Mouse (Mus musculus) ovary, postnatal 10 days (tissue): Measurements from ENCODE around the gene Dapk3.
"Not testable (repeated sequence)": the region's sequence is repeated elsewhere in the genome, so short reads cannot be mapped to it uniquely, and the experiment has no call there.

Source experiments
- DNase-seq: peaks from one replicate; pipeline ENCODE4 v3.0.0; 2022; ENCODE audit warnings: low spot score

The Dapk3 gene

DNA sequence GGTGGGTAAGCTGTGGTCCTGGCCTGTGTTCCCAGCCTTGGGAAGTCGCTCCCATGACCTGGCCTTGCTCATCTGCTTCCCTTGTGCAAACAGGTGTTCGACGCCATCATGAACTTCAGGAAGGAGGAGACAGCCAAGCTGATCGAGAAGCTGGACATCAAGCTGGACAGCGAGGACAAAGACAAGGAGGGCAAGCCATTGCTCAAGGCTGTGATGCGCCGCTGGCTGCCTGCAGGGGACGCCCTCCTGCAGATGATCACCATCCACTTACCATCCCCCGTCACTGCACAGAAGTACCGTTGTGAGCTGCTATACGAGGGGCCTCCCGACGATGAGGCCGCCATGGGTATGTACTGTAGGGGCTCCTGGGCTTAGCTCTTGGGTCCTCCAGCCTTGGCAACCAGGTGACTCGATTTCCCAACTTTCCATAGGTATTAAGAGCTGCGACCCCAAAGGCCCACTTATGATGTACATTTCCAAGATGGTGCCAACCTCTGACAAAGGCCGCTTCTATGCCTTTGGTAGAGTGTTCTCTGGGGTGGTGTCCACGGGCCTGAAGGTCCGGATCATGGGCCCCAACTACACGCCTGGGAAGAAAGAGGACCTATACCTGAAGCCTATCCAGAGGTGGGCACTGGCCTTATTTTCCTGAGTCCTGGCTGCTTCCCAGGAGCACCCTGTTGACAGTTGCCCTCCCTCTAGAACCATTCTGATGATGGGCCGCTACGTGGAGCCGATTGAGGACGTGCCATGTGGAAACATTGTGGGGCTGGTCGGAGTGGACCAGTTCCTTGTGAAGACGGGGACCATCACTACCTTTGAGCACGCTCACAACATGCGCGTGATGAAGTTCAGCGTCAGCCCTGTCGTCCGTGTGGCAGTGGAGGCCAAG is 3.1 kb upstream of the Dapk3 start:
- DNase-seq = no peak

DNA sequence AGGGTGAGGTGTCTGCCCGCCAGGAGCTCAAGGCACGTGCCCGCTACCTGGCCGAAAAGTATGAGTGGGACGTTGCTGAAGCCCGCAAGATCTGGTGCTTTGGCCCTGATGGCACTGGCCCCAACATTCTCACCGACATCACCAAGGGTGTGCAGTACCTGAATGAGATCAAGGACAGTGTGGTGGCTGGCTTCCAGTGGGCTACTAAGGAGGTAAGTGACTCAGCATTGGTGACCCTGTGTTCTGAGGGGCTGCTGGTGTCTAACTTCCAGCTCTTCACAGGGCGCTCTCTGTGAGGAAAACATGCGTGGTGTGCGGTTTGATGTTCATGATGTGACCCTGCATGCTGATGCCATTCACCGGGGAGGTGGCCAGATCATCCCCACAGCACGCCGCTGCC is 1.9 kb upstream of the Dapk3 start:
- no peak for DNase-seq

DNA sequence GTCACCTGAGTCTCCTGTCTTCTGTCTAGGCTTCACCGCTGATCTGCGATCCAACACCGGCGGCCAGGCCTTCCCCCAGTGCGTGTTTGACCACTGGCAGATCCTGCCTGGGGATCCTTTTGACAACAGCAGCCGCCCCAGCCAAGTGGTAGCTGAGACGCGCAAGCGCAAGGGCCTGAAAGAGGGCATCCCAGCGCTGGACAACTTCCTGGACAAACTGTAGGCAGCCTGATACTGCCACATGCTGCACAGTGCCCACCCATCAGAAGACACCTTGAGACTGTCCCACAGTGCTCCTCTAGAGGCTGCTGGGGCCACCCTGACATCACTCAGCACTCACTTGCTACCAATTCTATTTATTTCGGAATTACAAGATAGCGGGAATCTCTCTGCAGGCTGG is 945 bp upstream of the Dapk3 start:
- DNase-seq = not testable (repeated sequence)

DNA sequence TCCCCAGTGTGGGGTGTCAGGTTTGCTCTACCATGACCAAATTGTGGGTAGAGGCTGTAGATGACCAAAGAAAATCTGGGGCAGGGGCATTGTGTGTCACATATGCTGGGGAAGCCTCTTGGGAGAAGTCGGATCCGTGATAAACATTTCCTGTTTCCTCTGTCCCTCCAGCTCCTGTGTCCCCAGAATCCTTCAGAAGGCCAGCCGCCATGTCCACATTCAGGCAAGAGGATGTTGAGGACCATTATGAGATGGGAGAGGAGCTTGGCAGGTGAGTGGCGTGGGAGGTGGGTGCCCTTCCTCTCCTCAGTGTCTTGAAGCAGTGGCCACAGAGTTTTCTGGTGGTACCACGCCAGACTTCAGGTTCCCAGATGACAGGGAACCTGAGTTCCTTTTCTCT is 1.0 kb downstream of the Dapk3 start, which contains the start of gene 4930442H23Rik:
Gene 4930442H23Rik, minus strand, starts transcription at position 45 of the 400 bp plus-strand sequence.
- no peak for DNase-seq

DNA sequence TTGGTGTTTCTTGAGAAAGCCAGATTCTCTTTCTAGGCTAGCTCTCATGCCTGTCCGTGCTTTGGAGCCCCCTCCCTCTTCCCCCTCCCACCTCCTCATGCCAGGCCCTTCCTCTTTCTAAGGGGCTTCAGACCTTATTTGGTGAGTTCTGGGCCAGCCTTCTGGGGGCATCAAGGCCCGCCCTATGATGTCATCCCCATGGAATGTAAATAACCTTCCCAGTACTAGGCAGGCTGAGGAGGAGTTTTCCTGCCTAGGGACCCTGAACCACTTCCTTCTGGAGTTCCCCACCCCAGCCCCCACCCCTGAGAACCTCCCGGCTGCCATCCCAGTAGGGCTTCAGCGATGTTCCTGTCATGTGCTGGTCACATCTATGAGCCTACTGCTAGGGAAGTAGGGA is 2.0 kb downstream of the Dapk3 start:
- no peak for DNase-seq

DNA sequence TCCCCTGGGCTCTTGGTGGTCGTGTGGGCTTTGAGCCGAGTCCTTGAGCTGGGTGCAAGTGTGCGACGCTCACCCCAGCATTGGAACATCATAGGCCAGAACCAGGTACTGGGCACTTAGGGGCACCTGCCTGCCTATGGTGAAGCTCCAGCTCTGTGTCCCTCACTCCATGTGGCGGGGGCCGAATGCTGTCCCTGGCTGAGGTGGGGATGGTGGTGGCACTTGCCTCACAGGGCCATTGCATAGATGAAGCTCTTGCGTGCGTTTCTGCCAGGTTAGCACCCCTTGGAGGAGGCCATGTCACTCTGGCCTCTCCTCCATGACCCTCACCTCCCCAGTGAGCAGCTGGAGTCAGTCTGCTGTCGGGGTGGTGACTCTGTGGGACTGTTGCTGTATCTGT is 4.4 kb downstream of the Dapk3 start:
- DNase-seq = no peak

DNA sequence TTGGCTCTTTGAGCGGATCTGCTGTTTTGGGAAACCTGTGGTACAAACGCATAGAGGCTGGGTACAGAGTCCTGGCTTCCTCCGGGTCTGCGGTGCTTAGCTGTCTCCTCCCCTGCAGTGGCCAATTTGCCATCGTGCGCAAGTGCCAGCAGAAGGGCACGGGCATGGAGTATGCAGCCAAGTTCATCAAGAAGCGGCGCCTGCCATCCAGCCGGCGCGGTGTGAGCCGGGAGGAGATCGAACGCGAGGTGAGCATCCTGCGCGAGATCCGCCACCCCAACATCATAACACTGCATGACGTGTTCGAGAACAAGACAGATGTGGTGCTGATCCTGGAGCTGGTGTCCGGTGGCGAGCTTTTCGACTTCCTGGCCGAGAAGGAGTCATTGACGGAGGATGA is 7.0 kb downstream of the Dapk3 start:
- no peak for DNase-seq

DNA sequence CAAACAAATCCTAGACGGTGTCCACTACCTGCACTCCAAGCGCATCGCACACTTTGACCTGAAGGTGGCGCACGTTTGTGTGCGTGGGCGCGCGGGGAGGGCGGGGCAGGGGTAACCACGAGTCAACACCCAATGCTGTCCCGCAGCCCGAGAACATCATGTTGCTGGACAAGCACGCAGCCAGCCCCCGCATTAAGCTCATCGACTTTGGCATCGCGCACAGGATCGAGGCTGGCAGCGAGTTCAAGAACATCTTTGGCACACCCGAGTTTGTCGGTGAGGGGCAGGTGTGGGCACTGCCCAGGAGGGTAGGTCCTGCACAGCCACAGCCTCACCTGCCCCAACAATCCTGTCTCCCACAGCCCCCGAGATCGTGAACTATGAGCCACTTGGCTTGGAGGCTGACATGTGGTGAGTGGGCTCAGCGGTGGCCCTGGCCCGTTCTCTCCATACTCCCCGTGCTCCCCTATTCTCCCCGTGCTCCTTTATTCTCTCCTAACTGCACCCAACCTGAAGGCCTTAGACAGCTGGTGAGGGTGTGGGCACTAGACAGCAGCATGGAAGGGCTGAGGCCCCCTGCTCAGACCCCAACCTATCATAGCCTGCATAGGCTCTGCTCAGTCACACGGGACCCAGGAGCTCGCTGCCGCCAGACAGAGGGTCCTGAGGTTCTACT is 7.6 kb downstream of the Dapk3 start:
- DNase-seq = no peak

DNA sequence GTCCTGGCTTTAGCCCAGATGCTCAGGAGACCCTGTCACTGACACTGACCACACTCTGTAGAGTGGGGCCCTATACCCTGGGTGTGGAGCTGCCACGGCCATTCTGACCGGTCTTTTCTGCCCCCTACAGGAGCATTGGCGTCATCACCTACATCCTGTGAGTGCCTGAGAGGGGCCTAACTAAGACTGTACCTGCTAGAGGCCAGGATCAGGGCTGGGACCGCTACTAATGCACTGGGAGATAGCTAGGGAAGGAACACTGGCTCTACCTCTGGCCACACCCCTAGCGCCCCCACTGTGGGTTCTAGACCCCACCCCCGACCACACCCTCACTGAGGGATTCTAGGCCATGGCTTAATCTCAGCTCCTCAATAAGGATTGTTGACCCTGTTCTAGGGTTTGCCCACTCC is 8.1 kb downstream of the Dapk3 start:
- no peak for DNase-seq

DNA sequence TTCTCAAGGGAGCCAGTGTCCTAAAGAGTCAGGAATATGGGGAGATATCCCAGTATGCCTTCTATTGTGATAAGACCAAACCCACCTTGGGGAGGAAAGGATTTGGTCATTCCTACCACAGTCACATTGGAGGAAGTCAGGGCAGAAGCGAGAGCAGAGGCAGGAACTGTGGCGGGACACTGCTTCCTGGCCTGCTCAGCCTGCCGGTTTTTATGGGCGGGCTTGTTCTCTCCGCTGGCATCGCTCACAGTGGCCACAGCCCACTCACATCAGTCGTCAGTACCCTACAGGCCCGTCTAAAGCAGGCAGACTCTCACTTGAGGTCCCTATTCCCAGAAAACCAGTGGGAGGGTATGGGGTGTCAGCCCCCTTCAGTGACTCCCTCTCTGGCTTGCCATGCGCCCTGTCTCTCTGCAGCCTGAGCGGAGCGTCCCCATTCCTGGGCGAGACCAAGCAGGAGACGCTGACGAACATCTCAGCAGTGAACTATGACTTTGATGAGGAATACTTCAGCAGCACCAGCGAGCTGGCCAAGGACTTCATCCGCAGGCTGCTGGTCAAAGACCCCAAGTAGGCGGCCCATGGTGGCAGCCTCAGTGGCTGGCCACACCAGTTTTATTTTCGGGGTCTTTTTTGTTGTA is 8.7 kb downstream of the Dapk3 start:
- DNase-seq = no peak

DNA sequence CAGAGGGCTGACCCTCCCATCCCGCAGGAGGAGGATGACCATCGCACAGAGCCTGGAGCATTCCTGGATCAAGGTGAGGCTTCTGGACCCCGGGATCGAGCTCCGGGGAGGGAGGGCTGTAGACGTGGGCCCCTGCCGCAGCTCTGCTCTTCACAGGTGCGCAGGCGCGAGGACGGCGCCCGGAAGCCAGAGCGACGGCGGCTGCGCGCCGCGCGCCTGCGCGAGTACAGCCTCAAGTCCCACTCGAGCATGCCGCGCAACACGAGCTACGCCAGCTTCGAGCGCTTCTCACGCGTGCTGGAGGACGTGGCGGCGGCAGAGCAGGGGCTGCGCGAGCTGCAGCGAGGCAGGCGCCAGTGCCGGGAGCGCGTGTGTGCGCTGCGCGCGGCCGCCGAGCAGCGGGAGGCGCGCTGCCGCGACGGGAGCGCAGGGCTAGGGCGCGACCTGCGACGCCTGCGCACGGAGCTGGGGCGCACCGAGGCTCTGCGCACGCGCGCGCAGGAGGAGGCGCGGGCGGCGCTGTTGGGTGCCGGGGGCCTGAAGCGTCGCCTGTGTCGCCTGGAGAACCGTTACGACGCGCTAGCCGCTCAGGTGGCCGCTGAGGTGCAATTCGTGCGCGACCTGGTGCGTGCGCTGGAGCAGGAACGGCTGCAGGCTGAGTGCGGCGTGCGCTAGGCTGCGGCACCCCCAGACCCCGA is 9.6 kb downstream of the Dapk3 start:
- no peak for DNase-seq

DNA sequence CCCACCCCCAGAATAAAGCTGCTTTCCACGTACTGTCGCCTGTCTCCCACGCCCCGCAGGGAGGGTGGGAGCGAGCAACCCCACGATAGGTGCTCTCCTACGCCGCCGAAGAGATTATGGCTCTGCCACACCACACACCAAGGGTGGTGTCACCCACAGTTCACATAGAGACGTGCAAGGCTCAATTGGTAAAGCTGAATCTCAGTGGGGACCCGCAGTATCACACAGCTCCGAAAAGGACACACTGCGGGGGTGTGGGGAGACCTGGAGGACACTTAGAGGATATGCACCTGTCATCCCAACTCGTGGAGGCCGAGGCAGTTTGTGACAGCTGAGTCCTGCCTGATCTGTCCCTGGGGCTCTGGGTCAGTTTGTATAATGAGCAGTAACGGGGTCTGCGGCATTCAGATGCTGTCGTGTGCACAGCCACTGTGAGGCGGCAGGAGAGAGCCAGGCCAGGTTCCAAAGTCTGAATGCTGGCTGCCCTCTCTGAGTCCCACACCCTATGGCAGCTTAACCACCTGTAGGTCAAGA is 10.2 kb downstream of the Dapk3 start:
- no peak for DNase-seq

DNA sequence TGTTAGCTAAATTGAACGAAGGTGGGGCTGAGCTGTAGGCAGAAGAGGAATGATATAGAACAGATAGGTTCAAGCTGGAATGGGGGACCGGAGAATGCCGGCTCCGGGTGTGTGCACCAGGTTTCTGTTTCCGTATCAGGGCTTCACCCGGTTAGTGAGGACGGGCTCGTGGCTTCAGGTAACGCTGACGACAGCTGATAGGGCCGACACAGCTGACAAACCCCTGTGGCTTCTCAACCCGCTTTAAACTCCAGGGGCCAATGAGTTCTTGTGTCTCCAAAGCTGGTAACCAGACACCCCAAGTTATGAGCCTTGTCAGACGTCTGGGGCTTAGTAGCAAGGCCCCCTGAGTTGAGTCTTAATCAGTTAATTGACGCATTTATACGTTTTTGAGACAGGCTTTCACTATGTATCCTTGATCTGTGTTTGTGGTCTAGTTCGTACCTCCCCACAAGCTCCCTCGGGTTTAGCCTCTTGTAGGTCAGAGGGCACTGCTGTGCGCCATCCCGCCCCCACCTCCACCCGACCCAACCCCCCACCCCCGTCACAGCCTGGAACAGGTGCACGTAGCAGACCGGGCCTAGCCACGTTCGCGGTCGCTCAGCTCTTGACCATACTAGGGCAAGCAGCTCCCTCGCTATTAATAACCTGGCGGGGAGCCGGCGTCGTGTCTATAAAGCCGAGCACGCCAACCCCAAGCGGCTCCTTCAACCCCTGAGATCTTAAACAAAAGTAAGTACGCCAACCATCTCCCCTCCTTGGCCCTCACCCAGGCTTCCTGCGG is 11.4 kb downstream of the Dapk3 start:
- DNase-seq = no peak

DNA sequence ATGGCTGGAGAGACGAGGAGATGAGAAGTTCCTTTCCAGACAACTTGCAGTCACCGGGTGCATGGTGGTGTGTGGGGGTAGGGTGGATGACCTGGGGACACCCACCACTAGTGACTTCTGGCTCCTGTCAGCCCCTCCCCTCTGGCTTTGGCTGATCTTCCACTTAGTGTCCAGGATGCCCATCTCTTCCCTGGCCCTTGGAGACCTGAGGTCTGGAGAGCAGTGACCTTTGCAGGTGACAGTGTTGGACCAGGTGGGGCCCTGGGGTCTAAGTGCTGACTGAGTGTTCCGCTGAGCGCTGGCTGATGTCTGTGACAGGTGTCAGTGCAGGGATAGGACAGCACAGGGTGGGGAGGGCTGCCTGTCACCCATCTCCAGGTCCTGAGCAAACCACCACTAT is 12.5 kb downstream of the Dapk3 start:
- DNase-seq = no peak

DNA sequence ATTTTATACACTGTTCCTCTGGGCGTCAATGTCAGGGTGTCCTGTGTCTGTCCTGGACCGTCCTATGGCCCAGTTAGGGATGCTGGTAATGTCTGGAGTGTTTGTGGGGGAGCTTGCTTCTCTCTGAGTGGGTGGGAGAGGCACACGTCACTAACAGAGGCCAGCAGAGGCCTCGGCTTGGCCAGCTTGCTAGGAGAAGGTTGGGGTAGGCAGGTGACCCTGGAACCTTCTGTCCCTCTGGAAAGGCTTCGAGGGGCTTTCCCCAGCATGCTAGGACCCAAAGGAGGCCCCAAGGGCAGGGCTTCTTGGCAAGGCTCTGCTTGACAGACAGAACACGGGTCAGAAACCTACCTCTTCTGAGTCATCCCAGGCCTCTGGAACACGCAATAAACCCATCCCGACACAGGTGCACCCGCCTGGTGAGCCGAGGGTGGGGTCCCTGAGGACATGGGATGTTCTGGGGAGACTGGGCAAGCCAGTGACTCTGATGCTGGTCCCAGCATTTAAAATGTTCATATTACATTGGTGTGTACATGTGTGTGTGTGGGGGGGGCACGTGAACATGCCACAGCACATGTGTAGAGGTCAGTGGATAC is 13.8 kb downstream of the Dapk3 start:
- no peak for DNase-seq

DNA sequence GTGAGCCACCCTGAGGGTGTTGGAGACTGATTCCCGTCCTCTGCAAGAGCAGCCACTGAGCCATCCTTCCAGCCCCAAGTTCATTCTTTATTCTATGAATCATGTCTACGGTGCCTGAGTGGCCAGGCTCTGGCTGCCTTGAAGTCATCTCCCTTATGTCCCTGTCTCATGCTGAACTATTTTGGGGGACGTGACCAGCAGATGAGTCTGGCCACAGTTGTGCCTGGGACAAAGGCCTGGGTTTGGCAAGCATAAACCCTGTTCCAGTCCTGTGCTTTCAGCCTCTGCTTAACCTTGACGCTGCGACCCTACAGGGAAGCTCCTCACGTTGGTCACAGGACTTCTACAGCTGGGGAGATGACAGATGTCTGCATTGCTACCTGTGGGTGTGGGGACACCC is 14.5 kb downstream of the Dapk3 start:
- no peak for DNase-seq

DNA sequence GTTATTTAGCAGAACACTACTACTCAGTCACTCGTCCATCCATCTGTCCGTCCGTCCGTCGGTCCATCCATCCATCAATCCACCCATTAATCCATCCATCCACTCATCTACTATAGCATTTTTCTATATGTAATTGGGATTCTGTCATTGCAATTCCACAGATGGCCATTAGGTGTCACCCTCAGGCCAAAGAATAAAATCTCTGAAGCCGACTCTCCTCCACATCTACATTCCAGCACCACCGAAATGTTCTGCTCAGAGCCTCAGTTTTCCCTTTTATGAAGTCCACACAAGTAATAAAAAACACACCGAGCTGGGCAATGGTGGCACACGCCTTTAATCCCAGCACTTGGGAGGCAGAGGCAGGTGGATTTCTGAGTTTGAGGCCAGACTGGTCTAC is 15.4 kb downstream of the Dapk3 start:
- no peak for DNase-seq

DNA sequence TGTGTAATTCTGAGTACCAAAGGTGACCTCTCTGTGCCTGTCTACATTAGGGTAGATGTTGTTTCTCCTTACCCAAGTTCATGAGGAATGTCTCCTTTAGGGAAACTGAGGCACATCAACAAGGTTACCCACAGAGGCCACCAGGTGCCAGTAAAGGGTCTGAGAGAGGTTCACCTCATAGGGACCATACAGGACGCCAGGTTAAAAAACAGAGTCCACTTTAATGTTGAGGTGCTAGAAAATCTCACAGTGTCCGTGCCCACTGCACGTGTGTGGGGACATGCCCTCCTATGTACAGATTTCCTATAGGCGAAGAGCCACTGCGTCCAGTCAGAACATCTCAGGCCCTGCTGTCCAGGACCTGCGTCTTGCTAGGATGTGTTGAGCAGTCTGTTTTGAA is 16.2 kb downstream of the Dapk3 start:
- no peak for DNase-seq

DNA sequence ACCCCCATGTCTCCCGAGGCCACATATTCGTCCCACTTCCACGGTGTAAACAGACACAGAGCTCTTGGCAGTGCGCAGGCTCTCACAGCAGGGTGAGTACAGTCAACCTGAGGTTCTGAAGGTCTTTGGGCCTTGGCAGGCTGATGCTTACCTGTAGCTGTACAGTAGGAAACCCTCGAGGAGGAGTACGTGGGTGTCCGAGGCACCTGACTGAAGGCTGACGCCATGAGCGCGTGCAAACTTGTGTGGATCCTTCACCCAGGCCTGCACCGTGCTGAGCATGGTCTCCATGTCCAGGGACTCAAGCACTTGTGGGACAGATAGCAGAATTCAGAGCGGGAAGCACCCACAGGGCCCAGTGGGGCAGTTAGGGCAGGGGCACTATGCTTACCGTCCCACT is 17.3 kb downstream of the Dapk3 start:
- DNase-seq = no peak

DNA sequence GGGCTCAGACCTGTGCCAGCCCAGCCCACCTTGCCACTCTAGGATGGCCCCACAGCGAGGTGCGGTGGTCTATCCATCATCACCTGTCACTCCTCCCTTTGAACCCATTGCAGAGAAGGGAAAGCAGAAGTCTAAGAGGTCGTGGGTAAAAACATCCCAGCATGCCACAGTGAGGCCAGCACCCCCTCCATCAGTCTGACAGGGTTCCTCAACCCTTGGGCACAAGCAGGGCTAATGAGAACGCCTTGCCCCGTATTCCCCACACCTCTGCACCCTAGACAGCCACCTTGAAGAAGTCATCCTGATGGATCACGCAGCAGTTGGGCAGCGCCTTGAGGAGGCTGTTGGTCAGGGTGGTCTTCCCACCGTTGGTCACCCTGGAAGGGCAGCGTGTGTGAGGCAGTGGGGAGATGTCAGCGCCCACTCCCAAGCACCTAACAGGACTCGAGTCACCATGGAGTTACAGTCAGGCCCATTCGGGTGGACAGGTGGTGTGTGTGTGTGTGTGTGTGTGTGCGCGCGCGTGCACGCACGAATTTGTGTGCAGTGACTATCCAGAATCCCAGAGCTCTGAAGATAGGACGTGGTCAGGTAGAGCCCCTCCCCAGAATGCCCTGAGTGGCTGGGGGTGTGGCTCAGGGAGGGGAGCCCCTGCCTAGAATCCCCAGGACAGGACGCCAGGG is 17.9 kb downstream of the Dapk3 start:
- no peak for DNase-seq
